Mouse (Mus musculus) gastrocnemius, adult 2 months (tissue): ENCODE measurements at regions not wholly inside any gene's neighbourhood (a gene's known extent, or its start where the extent isn't known, plus 50 kb on each side); places are given as distances from the start of the nearest gene placed in this dataset.

Source experiments
- DNase-seq: peaks from one replicate; pipeline ENCODE4 v3.0.0; 2022
- H3K27ac ChIP-seq: fragments of 200-600 bp; 2 replicates; pipeline ENCODE4 v1.8.1; 2022; ENCODE audit warnings: mild to moderate bottlenecking
- H3K4me3 ChIP-seq: fragments of 200-600 bp; 2 replicates; pipeline ENCODE4 v1.8.1; 2022; ENCODE audit warnings: mild to moderate bottlenecking, moderate library complexity
- CTCF ChIP-seq: fragments of 200-600 bp; IDR thresholded peaks from 2 replicates; pipeline ENCODE4 v1.8.1; 2022; ENCODE audit warnings: antibody characterized with exemption, mild to moderate bottlenecking, moderate library complexity
- intact Hi-C: fragments of 180-260 bp; cut with DNase I; formaldehyde crosslinking; loops from one replicate; pipeline ENCODE4 v1.15.1; 2025

GRCm38 (mm10) chr9:122437464-122437863 lies 86.1 kb downstream of the Abhd5 start:
- no peak overlapping the region for H3K4me3 ChIP-seq
- TF ChIP-seq CTCF: no peak
- intact Hi-C loops: no loop called here
- DNase-seq: no peak
- no peak overlapping the region for H3K27ac ChIP-seq

GRCm38 (mm10) chr9:122446387-122447105 lies 95.1 kb downstream of the Abhd5 start:
- TF ChIP-seq CTCF: no peak
- Histone ChIP-seq H3K4me3 (no peak overlapping the region), H3K27ac (no peak overlapping the region)
- intact Hi-C loops: no loop called here
- no peak for DNase-seq

GRCm38 (mm10) chr9:122447568-122447967 lies 96.2 kb downstream of the Abhd5 start:
- no peak overlapping the region for H3K27ac ChIP-seq
- DNase-seq: no peak
- no peak for TF ChIP-seq CTCF
- intact Hi-C loops: no loop called here
- no peak overlapping the region for H3K4me3 ChIP-seq

GRCm38 (mm10) chr9:122448342-122448741 lies 96.9 kb downstream of the Abhd5 start:
- H3K27ac ChIP-seq: no peak overlapping the region
- H3K4me3 ChIP-seq: no peak overlapping the region
- no peak for DNase-seq
- intact Hi-C loops: no loop called here
- TF ChIP-seq CTCF: no peak

- TF ChIP-seq CTCF: no peak
- Histone ChIP-seq H3K27ac (no peak overlapping the region), H3K4me3 (no peak overlapping the region)
- no peak for DNase-seq
- intact Hi-C loops: no loop called here
These were observed 99.1 kb downstream of the Abhd5 start for GRCm38 (mm10) chr9:122450524-122450923.

GRCm38 (mm10) chr9:122455301-122455700 lies 103.9 kb downstream of the Abhd5 start:
- no peak for DNase-seq
- TF ChIP-seq CTCF: no peak
- Histone ChIP-seq H3K4me3 (no peak overlapping the region), H3K27ac (no peak overlapping the region)
- intact Hi-C loops: no loop called here

- DNase-seq: no peak
- H3K4me3 ChIP-seq: no peak overlapping the region
- no peak overlapping the region for H3K27ac ChIP-seq
- TF ChIP-seq CTCF: no peak
- intact Hi-C loops: no loop called here
These were observed 104.4 kb downstream of the Abhd5 start for GRCm38 (mm10) chr9:122455779-122456178.

GRCm38 (mm10) chr9:122459491-122459890 lies 108.1 kb downstream of the Abhd5 start:
- no peak overlapping the region for H3K4me3 ChIP-seq
- DNase-seq: no peak
- no peak for TF ChIP-seq CTCF
- H3K27ac ChIP-seq: no peak overlapping the region
- intact Hi-C loops: no loop called here

- intact Hi-C loops: no loop called here
- Histone ChIP-seq H3K4me3 (no peak overlapping the region), H3K27ac (no peak overlapping the region)
- TF ChIP-seq CTCF: no peak
- DNase-seq: no peak
These were observed 120.1 kb downstream of the Abhd5 start for GRCm38 (mm10) chr9:122471539-122471938.

GRCm38 (mm10) chr9:122476356-122476755 lies 124.9 kb downstream of the Abhd5 start:
- H3K4me3 ChIP-seq: no peak overlapping the region
- intact Hi-C loops: no loop called here
- peak; percentile 46 for TF ChIP-seq CTCF
- no peak overlapping the region for H3K27ac ChIP-seq
- no peak for DNase-seq

GRCm38 (mm10) chr9:122487001-122487400 lies 135.6 kb downstream of the Abhd5 start:
- TF ChIP-seq CTCF: no peak
- intact Hi-C loops: no loop called here
- DNase-seq: no peak

GRCm38 (mm10) chr9:122494691-122495090 lies 143.3 kb downstream of the Abhd5 start:
- no peak for DNase-seq
- Histone ChIP-seq H3K4me3 (no peak overlapping the region), H3K27ac (no peak overlapping the region)
- intact Hi-C loops: no loop called here
- TF ChIP-seq CTCF: no peak

More at GRCm38 (mm10) chr9:122487001-122487400, 135.6 kb downstream of the Abhd5 start:
- H3K27ac ChIP-seq: no peak overlapping the region
- H3K4me3 ChIP-seq: no peak overlapping the region

GRCm38 (mm10) chr9:122496482-122496985 lies 145.1 kb downstream of the Abhd5 start:
- intact Hi-C loops: no loop called here
- DNase-seq: no peak
- no peak overlapping the region for H3K27ac ChIP-seq
- no peak for TF ChIP-seq CTCF
- H3K4me3 ChIP-seq: no peak overlapping the region

- no peak for DNase-seq
- Histone ChIP-seq H3K27ac (no peak overlapping the region), H3K4me3 (no peak overlapping the region)
- intact Hi-C loops: no loop called here
- no peak for TF ChIP-seq CTCF
These were observed 150.5 kb downstream of the Abhd5 start for GRCm38 (mm10) chr9:122501864-122502341.
